Mouse (Mus musculus) liver, embryonic 11.5 days (tissue): Measurements from ENCODE around the gene 1700015F17Rik. TPM values are rescaled to one million over a fixed set of nuclear protein-coding genes. Genes with fewer than 3 reads are reported as not detected.

Experiments
- ATAC-seq: fragments of 200-750 bp; cut with Nextera tagmentation; replicated peaks from 2 replicates; pipeline ENCODE4 v1.8.0; 2017; ENCODE audit warnings: moderate number of reproducible peaks, mild to moderate bottlenecking, moderate TSS enrichment, moderate library complexity; ENCODE audit not compliant: low FRiP score
- DNase-seq: peaks from one replicate; pipeline ENCODE4 v3.0.0-alpha.2; 2017; ENCODE audit warnings: low spot score
- H3K27ac ChIP-seq: fragments of 300-500 bp; sonication (generic); 2 replicates; pipeline ENCODE4 v1.5.1; 2014; ENCODE audit warnings: mild to moderate bottlenecking, low read depth, low read length, control low read depth
- H3K27me3 ChIP-seq: fragments of 300-500 bp; sonication (generic); replicated peaks from 2 replicates; pipeline ENCODE4 v1.6.1; 2014; ENCODE audit warnings: low read length, mixed read lengths; ENCODE audit not compliant: control insufficient read depth, insufficient read depth
- H3K36me3 ChIP-seq: fragments of 300-500 bp; sonication (generic); 2 replicates; pipeline ENCODE4 v1.6.1; 2014; ENCODE audit warnings: mild to moderate bottlenecking, low read length, moderate library complexity, mixed read lengths; ENCODE audit not compliant: control insufficient read depth, insufficient read depth
- H3K4me1 ChIP-seq: fragments of 300-500 bp; sonication (generic); replicated peaks from 2 replicates; pipeline ENCODE4 v1.6.1; 2014; ENCODE audit warnings: low read length, mixed read lengths; ENCODE audit not compliant: control insufficient read depth, insufficient read depth
- H3K4me2 ChIP-seq: fragments of 300-500 bp; sonication (generic); 2 replicates; pipeline ENCODE4 v1.6.1; 2014; ENCODE audit warnings: mild to moderate bottlenecking, control low read depth, moderate library complexity
- H3K4me3 ChIP-seq: fragments of 300-500 bp; sonication (generic); 2 replicates; pipeline ENCODE4 v1.5.1; 2014; ENCODE audit warnings: low read depth, low read length, control low read depth
- H3K9ac ChIP-seq: fragments of 300-500 bp; sonication (generic); 2 replicates; pipeline ENCODE4 v1.6.1; 2014; ENCODE audit warnings: low read depth, low read length, control low read depth
- H3K9me3 ChIP-seq: fragments of 300-500 bp; sonication (generic); 2 replicates; pipeline ENCODE4 v1.6.1; 2016; ENCODE audit warnings: low read length, inconsistent platforms, mixed read lengths; ENCODE audit not compliant: control insufficient read depth
- WGBS: fragments of 180-500 bp; shearing (Covaris S2); extraction: QIAGEN DNeasy Blood & Tissue Kit; methylation state at CpG from one replicate; pipeline ENCODE4 v1.1.7; 2014; 5-methylcytosine and 5-hydroxymethylcytosine counted together
- polyA plus RNA-seq: library from polyadenylated mRNA; unstranded; fragments of >200 nt; fragmentation: Nextera tagmentation; extraction: Ambion mirVana; gene quantifications from 2 replicates; pipeline ENCODE4 v1.2.1, GENCODE M21; 2014

The 1700015F17Rik gene
- polyA plus RNA-seq, 1 experiment from 2014 or later = not detected

DNA sequence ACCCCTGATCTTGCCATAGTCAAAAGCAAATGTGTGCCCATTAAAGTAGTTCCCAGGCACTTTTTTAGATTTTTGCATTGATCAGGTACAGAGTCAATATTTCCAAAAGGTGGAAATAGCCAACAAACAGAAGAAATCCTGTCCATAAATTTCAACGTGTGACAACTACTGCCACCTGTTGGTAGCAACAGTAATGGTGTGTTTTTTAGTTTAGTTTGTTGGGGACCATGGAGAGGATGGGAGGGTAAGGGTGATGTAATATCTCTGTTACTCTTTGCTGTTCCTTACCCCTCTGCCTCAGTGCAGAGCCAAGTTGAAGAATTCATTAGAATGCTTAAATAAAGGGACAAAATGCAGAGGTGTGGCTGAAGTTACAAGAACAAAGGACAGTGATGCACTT, 2.7 kb upstream of the 1700015F17Rik start:
- WGBS = 4% methylated on average over 1 of the region's 1 CpGs
- H3K27ac ChIP-seq = no peak overlapping the region
- no peaks in the 10 kb centered on the region for H3K4me1 ChIP-seq
- DNase-seq (no peak), ATAC-seq (no peak)
- no peak overlapping the region for H3K9ac ChIP-seq
- H3K4me3 ChIP-seq = no peak overlapping the region
- no peaks in the 10 kb centered on the region for H3K27me3 ChIP-seq
- no peaks in the 10 kb centered on the region for H3K36me3 ChIP-seq
- H3K4me2 ChIP-seq = no peak overlapping the region
- no peaks in the 10 kb centered on the region for H3K9me3 ChIP-seq

GRCm38 (mm10) chr5:5476133-5476532, 2.8 kb downstream of the 1700015F17Rik start:
- H3K36me3 ChIP-seq = no peaks in the 10 kb centered on the region
- H3K4me1 ChIP-seq = no peaks in the 10 kb centered on the region
- DNase-seq (no peak), ATAC-seq (no peak)
- no peak overlapping the region for H3K4me3 ChIP-seq
- H3K27ac ChIP-seq = no peak overlapping the region
- WGBS = 77% methylated on average over 4 of the region's 4 CpGs
- H3K27me3 ChIP-seq = no peaks in the 10 kb centered on the region
- H3K4me2 ChIP-seq = no peak overlapping the region
- no peak overlapping the region for H3K9ac ChIP-seq
- H3K9me3 ChIP-seq = no peaks in the 10 kb centered on the region

GRCm38 (mm10) chr5:5465256-5465655, 13.7 kb downstream of the 1700015F17Rik start:
- Histone ChIP-seq H3K36me3 (no peaks in the 10 kb centered on the region), H3K4me3 (no peak overlapping the region), H3K9ac (no peak overlapping the region), H3K4me1 (no peaks in the 10 kb centered on the region), H3K9me3 (no peaks in the 10 kb centered on the region), H3K4me2 (no peak overlapping the region), H3K27me3 (no peaks in the 10 kb centered on the region), H3K27ac (no peak overlapping the region)
- WGBS = 63% methylated on average over 1 of the region's 1 CpGs
- DNase-seq = no peak
- no peak for ATAC-seq

DNA sequence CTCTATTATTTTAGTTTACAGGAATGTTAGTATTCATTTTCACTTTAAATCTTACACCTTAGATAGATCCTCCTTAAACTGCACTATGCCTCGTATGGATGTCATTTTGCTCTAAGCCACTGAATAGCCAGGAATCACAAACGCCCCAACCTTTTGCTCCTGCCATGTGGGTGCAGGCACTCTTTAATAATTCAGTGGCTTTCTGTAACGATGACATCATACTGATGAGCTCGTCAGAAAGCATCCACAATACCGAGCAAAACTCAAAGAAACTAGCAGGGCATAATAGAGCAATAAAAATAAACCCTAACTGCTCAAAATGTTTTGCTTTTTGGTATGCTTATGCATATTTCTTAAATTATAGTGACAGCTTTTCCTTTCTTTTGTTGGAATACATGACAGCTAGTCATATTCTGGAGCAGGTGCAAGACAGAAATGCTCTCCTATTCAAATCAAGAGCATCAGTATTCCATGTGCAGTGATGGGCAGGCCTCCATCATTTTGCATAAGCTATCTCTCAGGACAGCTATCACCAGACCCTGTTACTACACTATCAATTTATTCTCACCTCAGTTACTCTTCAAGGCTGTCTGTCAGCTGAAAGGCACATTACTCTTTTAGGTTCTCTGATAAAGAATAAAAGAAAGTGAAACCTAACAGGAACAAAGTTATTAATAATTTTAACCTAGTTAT, 47.1 kb downstream of the 1700015F17Rik start:
- H3K4me3 ChIP-seq = no peak overlapping the region
- H3K9ac ChIP-seq = no peak overlapping the region
- no peak overlapping the region for H3K4me2 ChIP-seq
- H3K9me3 ChIP-seq = no peaks in the 10 kb centered on the region
- no peak overlapping the region for H3K27ac ChIP-seq
- no peak for DNase-seq
- H3K27me3 ChIP-seq = no peaks in the 10 kb centered on the region
- ATAC-seq = no peak
- no peaks in the 10 kb centered on the region for H3K36me3 ChIP-seq
- no peaks in the 10 kb centered on the region for H3K4me1 ChIP-seq
- 68% methylated on average over 5 of the region's 5 CpGs for WGBS

DNA sequence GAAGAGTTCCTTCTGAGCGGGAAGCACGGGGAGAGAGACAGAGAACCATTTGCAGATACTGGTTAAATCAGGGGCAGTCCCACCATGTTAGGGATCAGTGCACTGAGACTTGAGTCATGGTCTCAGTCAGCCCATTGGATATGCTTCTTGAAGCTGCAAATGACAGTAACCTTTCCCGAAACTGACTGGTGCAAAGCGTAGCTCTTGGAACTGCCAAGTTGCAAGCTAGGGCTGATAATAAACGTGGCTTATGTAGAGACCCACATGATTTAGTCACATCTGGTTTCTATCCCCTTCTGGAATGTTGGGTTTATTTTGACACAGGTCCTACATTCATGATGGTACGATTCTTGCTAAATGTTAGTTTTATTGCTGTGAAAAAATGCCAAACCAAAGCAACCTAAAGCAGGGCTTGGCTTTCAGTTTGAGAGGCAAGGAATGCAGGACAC, 55.2 kb downstream of the 1700015F17Rik start:
- DNase-seq = no peak
- Histone ChIP-seq H3K27ac (no peak overlapping the region), H3K27me3 (no peaks in the 10 kb centered on the region), H3K4me1 (no peaks in the 10 kb centered on the region), H3K4me3 (no peak overlapping the region), H3K4me2 (no peak overlapping the region), H3K36me3 (no peaks in the 10 kb centered on the region), H3K9me3 (no peaks in the 10 kb centered on the region), H3K9ac (no peak overlapping the region)
- 60% methylated on average over 6 of the region's 6 CpGs for WGBS
- ATAC-seq = no peak

- DNase-seq (no peak), ATAC-seq (no peak)
- Histone ChIP-seq H3K9ac (no peak overlapping the region), H3K9me3 (no peaks in the 10 kb centered on the region), H3K4me2 (no peak overlapping the region), H3K27me3 (no peaks in the 10 kb centered on the region), H3K36me3 (no peaks in the 10 kb centered on the region), H3K27ac (no peak overlapping the region), H3K4me1 (no peaks in the 10 kb centered on the region), H3K4me3 (no peak overlapping the region)
- 87% methylated on average over 4 of the region's 4 CpGs for WGBS
Observed at GRCm38 (mm10) chr5:5423081-5423480, 55.9 kb downstream of the 1700015F17Rik start.

- Histone ChIP-seq H3K4me2 (no peak overlapping the region), H3K9me3 (no peaks in the 10 kb centered on the region), H3K4me3 (no peak overlapping the region), H3K27ac (no peak overlapping the region), H3K36me3 (no peaks in the 10 kb centered on the region), H3K9ac (no peak overlapping the region), H3K27me3 (no peaks in the 10 kb centered on the region), H3K4me1 (no peaks in the 10 kb centered on the region)
- no peak for ATAC-seq
- DNase-seq = no peak
- 89% methylated on average over 2 of the region's 2 CpGs for WGBS
Observed at GRCm38 (mm10) chr5:5421439-5421838, 57.5 kb downstream of the 1700015F17Rik start.

GRCm38 (mm10) chr5:5419992-5420455, 58.9 kb downstream of the 1700015F17Rik start, which contains the start of gene Cdk14:
Gene Cdk14, minus strand, starts transcription at chr5:5420312.
- no peak within 1 kb of the TSS for H3K27ac ChIP-seq
- DNase-seq (no peak), ATAC-seq (no peak; the same call in 1 of the 2 replicates)
- WGBS = 37% methylated on average over 9 of the region's 9 CpGs
- no peaks in the 10 kb centered on the region for H3K27me3 ChIP-seq
- no peak within 1 kb of the TSS for H3K4me3 ChIP-seq
- H3K4me2 ChIP-seq = peak within 1 kb of the TSS; percentile 33; the same call in 1 of the 2 replicates
- H3K4me1 ChIP-seq = no peaks in the 10 kb centered on the region
- no peak within 1 kb of the TSS for H3K9ac ChIP-seq
- no peaks in the 10 kb centered on the region for H3K36me3 ChIP-seq
- no peaks in the 10 kb centered on the region for H3K9me3 ChIP-seq

GRCm38 (mm10) chr5:5419253-5419652, 59.7 kb downstream of the 1700015F17Rik start:
- no peaks in the 10 kb centered on the region for H3K9me3 ChIP-seq
- H3K4me2 ChIP-seq = no peak overlapping the region
- 79% methylated on average over 1 of the region's 1 CpGs for WGBS
- DNase-seq (no peak), ATAC-seq (no peak)
- H3K36me3 ChIP-seq = no peaks in the 10 kb centered on the region
- no peaks in the 10 kb centered on the region for H3K27me3 ChIP-seq
- no peak overlapping the region for H3K4me3 ChIP-seq
- H3K9ac ChIP-seq = no peak overlapping the region
- H3K27ac ChIP-seq = no peak overlapping the region
- H3K4me1 ChIP-seq = no peaks in the 10 kb centered on the region
